Mouse (Mus musculus) liver (tissue): ENCODE data around the gene Smarca5.
A peak's percentile ranks its signal among the peaks of the same experiment; 100 is the strongest.

Experiments
- DNase-seq: peaks from one replicate; pipeline ENCODE4 v3.0.0-alpha.2; 2020; ENCODE audit warnings: mixed read lengths

Gene Smarca5

DNA sequence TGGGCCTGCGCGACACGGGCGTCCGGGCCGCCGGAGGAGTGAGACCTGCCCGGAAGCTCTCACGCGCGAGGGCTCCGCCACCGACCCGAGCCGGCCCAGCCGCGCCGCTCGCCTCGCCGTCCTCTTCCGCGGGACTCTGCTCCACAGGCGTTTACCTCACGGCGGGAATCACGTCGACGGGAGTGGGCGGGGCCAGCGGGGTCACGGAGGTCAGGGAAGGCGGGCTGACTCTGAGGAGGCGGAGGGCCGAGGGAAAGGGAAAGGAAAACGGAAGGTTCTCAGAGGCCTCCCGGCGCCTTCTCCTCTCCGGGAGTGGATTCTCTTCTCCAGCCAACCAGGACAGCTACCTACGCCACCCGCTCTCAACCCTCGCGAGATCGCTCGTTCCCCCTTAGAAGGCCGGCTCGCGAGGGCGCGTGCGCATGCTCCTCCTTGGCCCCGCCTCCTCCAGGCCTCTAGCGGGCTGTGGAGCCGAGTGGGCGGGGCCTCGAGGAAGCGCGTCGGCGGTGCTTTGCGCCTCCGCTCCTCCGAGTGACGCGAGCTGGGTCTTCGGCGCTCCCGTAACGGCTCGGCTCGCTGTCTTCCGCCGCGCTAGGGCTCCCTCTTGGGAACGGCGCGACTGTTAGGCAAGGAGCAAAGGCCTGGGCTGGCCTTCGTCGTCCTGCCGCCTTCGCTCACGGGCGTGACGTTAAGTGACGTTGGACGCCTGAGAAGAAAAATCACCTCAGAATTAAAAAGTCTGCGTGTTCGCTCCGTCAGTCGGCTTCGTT lies at the start of gene Smarca5:
Smarca5 (minus strand) TSS at position 343 of the 770 bp plus-strand sequence.
- peak; percentile 93 for DNase-seq

DNA sequence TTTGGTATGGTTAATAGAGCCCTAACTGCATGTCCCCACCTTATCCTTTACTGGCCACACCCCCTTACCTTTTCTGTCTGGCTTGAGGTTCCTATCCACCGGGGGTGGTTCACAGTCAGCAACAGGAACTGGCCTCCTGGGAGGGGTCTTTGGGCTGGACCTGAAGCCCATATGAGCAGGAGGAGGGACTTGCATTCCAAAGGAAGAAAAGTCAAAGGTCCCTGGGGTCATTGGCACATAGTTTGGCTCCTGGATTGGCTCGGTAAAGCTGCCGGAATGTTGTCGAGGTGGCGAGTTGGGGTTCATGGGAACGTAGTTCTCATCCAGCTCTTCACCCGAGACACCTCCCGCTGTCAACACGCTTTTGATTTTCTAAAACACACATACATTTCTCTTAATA lies 45.3 kb upstream of the Smarca5 start:
- no peak for DNase-seq

DNA sequence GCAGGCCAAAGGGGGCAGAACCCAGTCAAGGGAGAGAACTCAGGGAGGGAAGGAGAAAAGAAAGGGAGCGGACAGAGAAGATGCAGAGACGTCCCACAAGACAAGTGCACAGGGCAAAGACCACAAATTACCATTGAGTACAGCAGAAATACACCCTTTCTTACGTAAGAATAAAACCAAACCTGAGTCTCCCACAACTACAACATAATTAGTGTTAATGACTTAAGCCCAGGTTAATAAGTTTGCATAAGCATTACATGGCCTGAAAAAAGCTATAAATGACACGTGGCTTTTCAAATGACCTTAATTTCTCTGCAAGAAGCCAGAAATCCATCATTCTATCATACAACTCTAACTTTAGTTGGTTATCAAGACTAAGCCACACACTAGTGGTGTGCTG lies 44.0 kb upstream of the Smarca5 start:
- DNase-seq: no peak

DNA sequence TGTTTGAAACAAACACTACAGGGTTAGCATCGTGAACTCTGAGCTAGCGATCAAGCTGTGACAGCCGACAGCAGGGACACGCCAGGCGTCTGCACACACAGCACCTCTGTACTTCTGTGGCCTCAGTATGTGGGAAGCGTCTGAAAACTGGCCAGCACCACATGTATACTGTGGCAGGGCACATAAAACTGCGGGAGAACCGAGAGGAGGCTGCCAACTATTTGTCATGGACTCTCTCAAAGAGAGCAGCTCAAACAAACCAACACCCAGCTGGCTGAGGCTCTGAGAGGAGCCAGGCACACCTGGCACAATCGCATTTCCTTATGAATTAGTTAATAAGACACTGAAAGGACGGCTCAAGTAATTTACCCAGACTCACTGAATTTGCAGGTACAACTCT lies 42.0 kb upstream of the Smarca5 start:
- DNase-seq: no peak

DNA sequence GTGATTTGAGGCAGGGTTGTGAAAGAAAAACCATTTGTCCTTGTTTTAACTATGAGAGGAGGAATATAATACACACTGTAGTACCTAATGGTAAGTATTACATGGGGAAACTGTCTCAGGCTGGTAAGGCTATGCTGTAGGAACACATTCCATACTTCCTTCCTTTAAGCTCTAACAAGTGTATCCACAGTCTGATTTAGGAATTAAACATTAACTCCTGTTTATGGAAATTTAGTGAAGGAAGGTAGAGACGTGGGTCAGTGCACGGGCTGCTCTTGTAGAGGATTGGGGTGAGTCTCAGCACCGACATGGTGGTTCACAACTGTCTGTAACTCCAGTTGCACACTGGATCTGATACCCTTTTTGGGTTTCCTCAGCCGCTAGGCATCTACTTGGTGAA lies 41.0 kb upstream of the Smarca5 start:
- no peak for DNase-seq

DNA sequence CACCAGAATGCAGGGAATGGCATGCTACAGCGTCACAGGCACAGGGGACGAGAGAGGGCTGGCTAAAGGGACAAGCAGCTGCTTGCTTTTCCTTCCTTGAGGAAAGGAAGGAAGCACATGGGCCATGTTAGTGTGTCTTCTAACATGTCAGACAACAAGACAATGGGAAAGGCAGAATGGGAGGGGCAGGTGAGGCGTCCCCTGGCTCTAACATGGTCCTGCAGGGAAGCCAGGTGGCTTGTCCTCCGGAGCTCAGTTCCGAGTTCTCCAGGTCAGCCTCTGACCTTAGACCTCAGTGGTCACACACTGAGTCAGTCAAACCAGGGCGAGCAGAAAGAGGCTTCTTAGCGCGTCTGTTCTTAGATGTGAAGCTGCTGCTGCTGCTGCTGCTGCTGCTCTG lies 37.1 kb upstream of the Smarca5 start:
- DNase-seq: no peak

DNA sequence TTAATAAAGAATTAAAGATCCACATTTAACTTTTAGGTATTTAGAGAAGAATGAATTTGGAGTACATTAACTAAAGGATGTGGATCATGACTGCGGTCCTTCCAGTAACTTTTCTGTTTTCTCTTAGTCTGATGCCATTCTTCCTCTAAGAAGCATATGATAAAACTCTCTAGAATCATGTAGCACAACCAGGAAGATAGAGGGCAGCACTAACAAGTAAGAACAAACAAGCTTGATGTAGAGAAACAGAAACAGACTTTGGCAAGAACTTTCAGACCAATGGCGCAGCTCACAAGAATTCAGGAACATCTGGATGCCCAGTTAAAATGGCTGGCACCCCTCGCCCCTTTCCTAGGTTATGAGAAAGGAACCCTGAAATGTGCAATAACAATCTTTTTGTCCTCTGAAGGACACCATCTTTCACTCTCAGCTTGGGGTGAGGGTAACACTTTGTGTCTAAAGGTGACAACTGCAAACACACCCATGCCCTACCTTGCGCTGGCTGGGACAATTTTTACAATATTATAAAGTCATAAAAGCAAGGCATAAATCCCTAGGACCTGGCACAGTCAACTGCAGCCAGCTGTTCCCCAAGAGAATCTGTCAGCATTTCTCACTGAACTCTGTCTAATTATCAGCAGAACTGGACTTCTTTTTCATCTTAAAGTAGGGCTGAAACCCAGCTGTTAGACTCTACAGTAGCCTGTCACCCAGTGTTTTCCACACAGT lies 33.6 kb upstream of the Smarca5 start:
- no peak for DNase-seq

DNA sequence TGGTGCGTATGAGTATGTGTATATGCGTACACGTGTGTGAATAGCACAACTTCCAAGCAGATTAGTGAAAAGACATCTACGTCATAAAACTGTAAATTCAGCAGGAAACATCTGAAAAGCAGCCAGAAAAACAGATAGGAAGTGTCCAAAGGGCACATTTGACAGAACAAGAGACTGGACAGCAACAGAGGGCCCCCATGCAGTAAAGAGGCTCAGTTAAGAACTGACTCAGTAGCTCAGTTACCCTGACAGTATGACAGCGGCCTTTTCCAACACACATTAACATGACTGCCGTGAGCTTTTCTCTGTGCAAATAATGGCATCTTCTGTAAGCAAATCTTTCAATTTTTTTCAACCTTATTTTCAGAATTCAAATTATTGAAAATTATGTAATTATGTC lies 29.2 kb upstream of the Smarca5 start:
- DNase-seq: no peak

DNA sequence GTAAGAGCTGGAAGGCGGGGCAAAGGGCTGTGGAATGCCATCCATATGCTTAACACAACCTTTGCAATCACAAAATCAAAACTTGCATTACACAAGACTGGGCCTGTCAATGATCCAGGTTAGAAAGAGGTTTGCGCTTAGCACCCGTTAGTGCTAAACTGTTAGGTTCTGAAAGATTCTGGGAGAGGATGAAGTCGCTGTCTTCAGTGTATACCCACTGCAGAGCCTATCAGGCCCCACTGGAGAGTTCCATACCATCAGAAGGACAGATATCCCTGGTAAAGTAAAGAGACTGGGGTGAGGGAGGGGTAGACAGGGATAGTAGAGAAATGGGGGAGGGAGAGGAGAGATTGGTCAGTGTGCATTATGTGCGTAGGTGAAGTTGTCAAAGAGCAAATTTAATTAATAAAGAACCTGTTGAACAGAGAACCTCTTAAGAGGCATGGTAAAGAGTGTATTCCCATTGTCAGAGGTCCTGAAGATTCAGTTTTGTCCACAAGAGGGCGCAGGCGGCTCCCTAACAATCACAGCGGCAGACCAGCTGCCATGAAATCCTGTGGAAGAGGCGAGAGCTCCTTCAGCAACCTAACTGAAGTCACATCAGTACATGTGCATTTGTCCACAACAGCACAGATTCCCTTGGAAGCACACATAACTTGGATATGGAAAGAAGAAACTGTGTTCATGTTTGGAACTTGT lies 13.9 kb upstream of the Smarca5 start:
- peak; percentile 82 for DNase-seq

DNA sequence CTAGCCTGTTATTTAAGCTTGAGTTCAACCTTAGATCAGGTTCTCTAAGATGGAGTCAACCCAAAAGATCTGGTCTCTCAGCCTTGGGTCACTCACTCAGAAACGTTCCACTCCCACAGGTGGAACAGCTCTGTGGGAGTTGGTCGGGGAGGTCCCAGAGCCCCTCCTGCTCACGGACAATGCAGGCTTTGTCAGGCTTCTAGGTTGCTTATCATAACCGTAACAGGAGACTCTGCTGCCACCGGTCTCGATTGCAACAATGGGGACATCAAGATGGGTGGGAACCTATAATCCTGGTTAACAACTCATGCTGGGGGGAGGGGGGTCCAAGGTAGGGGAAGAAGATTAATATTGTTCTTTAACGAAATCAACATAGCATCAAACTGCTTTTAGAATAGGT lies 13.1 kb upstream of the Smarca5 start:
- no peak for DNase-seq

DNA sequence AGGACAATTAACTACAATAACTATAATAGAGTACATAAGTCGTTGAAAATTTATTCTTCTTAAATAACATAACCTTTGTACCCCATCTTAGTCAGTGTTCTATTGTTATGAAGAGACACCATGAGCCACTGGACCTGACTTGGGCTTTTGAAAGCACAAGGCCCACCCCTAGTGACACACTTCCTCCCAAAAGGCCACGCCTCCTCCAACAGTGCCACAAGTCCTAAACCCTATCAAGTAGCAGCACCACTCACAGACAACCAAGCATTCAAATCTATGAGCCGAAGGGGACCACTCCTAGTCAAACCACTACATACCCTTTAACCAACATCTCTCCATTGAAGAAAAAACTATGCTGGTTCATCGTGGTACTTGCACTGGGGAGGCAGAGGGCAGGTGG lies 9.8 kb upstream of the Smarca5 start:
- DNase-seq: no peak

DNA sequence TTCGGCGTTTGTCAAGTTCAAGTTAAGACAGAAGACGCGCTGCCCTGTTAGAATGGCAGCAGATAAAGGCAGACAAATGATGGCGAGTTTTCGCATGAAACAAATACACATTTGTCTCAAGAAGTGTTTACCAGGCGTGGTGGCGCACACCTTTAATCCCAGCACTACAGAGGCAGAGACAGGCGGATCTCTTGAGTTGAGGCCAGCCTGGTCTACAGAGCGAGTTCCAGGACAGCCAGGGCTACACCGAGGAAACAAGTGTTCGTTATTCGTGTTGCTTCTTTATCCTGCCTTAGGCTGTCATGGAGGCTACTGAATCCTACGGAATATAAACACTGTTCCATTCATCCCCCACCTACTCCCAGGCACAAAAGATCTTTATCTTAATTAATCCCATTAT lies 635 bp upstream of the Smarca5 start:
- no peak for DNase-seq

DNA sequence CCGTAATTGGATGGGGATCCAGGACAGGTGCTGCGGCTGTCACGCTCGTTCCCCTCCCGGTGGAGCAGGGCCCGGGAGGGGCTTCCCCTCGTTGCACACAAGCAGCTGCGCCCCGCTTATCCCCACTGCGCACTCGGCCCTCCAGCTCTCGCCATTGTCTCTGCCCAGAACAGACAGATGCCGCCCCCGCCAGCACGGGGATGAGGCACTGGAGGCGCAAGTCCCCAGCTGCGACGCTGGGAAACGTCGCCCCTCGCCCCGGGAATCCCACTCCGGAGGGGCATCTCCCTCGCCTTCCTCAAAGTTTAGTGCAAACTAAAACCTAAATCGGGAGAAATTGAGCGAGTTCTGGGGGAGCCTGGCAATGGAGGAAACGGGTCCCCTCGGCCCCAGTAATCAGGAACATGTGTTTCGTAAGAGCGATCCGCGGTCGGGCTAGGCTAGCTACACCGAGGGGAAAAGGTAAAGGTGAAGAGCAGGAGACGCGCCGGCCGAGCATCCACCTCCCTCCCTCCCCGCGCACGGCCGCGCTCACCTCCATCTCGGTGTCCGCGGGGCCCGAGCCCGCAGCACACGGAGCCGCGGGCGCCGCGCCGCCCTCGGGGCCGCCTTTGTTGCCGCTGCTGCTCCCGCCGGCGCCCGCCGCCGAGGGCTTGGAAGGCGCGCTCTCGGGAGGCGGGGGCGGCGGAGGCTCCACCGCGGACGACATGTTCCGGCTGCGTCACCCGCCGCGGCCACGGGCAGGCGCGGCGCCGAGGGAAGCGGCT lies 726 bp downstream of the Smarca5 start:
- DNase-seq: peak; percentile 73

DNA sequence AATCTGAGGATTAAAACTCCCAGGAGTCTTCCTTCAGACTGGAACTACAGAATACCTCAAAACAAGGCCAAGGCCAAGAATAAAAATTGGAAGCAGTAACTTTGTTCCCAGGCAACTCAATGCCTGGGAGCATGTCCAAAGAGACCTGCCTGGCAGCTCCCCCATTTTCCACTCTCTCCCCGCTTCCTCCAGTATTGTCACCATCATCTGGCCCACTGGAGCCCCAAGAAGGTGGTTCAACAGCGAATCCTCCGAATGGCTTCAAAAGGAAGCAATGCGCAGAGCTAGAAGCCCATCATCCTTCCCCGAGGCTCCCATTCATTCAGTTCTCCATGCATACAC lies 1.3 kb downstream of the Smarca5 start:
- DNase-seq: no peak

DNA sequence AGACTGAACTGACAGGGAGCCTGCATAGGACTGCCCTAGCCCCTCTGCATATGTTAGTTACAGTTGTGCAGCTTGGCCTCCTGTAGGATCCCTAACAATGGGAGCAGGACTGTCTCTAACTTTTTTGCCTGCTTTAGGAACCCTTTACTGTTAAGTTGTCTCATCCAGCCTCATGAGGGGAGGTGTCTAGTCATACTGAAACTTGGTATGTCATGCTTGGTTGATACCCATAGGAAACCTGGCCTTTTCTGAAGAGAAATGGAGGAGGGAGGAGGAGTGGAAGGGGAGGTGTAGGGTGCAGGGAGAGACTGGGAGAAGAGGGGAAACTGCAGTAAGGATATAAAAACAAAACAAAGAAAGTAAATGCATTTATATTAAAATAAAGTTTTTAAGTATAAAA lies 7.0 kb downstream of the Smarca5 start:
- no peak for DNase-seq

DNA sequence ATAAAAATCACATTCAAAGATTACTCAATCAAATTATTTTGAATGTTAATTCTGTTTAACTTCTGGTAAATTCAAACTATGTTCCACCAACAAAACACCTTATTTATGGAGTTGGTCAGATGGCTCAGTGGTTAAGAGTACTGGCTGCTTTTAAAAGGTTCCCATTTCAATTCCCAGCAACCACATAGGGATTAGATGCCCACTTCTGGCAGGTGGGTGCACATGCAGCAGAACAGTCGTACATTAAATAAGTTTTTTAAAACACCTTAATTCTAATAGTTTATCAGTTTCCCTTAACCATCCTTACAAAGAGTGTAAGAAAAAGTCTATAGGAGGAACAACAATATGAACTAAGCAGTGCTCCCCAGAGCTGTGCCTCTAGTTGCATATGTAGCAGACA lies 24.8 kb downstream of the Smarca5 start:
- DNase-seq: no peak

DNA sequence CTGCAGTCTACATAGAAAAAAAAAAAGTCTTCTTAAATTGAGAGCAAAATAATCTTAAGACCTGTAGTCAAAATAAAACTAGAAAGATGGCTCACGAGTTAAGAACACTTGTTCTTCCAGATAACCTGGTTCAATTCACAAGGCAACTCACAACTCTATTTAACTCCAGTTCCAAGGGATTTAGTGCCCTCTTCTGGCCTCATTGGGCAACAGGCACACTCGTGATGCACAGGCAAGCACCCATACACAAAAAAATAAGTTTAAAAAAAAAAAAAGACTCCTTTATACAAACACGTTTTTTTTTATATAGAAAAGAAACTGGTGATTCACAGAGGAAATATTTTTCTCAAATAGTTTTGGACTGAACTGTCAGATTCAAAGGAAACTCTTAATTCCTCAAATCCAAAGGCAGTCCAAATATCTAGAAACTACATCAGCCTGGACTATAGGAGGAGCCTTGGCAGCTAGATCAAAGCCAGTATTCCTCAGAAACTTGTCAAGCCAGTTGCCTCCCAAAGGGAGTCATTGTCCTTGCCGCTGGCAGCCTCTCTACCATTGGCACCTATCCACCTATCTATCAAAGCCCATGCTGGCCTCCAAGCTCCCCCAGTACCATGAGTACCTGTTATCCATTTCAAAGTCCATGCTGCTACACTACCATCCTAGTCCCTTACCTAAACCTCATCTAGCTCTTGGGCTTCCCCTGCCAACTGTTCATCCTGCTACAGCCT lies 28.5 kb downstream of the Smarca5 start:
- DNase-seq: peak; percentile 50

DNA sequence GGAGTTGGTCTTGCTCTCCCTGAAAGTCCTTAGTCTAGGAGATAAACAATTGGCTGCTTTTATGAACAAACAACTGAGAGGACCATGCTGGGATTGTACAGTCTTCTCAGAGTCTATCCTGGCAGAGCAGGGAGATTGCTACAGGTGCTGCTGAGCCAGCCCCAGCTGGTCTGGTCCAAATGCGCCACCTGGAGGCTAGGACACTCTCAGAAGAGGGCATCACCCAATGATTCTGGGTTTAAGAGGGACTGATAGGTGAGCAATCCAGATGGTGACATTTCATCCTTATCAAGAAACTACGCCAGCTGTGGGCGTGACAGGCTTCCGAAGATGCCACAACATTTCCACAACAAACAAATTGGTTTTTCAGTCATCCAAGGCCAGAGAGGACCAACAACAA lies 51.2 kb downstream of the Smarca5 start:
- DNase-seq: peak; percentile 91

DNA sequence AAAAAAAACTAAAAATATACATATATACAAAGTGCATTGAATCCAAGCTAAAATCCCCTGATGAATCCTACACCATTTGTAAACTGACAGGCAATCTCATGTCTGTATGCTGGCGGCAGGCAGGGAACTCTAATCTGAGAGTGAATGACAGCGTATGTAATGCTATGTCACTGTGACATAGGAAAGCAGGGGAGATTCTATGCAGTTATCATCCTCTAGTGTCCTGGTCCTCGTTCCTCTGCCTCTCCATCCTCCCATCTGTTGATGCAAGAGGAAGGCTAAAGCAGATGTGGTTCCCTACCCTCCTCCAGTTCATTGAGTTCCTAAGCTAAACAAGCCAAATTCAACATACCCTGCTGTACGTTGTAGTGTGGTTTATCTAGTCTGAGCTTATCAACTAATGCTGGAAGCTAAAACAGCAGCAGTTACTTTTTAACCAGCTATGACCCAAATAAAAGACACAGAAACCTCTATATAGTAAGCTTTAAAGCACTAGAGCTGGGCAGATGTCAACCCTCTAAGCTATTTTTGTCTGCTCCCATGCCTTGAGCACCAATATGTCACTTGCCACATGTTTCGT lies 55.5 kb downstream of the Smarca5 start:
- peak; percentile 64 for DNase-seq

DNA sequence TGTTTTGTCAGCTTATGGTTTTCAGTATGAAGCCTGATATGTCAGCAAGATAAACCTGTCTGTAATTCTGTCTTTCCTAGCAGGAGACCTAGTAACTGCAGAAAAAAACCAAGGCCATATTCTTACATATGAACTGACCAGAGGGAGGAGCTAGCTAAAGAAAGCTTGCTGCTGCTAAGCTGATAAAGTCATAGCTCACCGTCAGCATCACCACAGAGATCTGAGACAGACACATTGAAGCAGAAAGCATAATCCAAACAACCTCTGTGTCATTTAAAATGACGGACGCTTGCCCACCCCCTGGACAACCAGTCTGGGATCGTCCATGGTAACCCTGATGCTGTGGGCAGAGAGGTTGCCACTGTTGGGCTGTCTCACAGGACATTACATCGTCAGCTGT lies 56.7 kb downstream of the Smarca5 start:
- DNase-seq: no peak

DNA sequence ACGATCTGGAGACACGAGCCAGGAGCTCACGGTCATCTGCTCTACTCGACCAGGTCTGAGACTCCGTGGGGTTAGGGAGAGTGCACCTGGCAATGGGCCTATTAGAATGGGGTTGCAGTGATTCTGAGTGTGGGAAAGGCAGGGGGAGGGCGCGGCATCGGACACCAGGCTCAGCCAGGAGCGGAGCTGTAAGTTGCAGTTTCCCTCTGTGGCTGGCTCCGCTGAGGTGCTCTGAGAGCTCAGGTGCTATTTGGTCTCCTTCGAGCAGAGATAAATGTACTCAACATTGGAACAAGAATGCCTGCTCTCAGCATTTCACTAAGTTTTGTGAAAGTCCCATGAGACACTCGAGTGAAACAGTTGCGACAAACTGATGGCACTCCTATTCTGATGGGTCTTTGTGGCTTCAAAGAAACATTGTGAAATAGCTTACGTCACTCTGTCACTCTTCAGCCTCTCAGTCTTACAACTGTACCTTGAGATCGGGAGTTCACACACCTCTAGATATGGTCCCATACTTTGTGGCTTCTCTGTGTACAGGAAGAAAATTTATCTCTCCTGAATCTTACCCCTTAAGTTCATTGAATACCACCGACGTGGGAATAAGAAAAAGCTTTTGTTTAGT lies 69.9 kb downstream of the Smarca5 start:
- DNase-seq: no peak

DNA sequence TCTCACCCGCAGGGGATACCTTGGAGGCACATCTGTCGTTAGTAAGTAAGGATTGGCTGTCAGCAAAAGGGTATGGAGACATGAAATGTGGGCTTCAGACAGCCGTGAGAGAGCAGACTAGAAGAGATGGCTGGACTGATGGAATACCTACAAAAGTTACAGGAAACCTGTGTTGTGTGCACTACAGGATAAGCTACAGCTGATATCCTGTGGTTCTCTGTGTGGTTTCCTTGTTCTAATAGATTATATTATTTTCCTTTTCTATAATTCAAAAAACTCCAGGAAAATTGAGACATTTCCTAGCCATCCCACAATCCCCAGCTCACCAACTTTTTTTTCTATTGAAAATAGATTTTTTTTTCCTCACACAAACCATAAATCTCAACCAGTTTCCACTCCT lies 75.8 kb downstream of the Smarca5 start:
- DNase-seq: no peak
